Mouse (Mus musculus) testis, postnatal 10 days (tissue): ENCODE measurements around the gene Irgm2.

Experiments used
- DNase-seq: peaks from one replicate; pipeline ENCODE4 v3.0.0; 2021; ENCODE audit warnings: low spot score

Gene Irgm2

DNA sequence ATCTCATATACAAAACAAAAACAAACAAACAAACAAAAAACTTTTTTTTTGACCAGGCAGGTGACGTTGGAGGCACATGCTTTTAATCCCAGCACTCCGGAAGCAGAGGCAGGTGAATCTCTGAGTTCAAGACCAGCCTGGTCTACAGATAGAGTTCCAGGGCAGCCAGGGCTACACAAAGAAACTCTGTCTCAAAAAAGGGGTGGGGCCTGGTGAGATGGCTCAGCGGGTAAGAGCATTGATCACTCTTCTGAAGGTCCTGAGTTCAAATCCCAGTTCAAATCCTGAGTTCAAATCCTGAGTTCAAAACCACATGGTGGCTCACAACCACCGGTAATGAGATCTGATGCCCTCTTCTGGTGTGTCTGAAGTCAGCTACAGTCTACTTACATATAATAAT, 62.4 kb downstream of the Irgm2 start:
- no peak for DNase-seq

DNA sequence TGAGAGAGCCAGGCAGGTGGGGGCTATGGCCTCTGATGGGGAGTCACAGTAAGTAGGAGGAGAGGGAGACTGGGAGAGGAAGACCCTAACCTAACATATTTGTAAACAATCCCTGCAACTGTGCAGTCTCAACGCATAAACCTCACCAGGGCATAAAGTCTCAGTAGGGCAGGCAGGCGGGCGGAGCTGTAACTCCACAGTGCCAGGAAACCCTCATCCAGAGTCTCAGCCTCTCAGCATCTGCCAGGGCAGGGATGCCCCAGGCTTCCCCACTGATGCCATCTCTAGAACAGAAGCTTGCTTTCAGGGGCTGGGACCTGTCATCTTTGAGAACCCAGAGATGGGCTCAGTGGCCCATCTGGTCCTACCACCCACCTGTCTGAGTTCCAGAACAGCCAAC, 62.9 kb downstream of the Irgm2 start:
- DNase-seq = no peak

DNA sequence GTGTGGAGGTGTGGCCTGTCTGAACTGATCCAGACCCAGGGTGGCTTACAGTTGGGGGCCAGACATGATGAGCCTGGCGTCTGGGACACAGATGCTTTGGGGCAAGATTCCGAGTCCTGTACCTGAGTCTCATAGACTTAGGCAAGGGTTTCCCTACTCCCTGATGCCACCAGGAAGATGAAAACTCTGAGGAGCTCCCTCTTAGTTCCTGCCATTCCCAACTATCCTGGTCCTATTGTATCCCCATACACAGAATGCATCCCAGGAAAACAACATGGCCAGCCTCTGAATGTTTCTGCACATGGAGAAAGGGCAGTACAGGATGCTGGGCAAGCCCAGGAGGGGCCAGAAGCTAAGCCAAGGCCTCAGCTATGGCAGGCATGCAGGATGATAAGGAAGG, 64.1 kb downstream of the Irgm2 start:
- no peak for DNase-seq

DNA sequence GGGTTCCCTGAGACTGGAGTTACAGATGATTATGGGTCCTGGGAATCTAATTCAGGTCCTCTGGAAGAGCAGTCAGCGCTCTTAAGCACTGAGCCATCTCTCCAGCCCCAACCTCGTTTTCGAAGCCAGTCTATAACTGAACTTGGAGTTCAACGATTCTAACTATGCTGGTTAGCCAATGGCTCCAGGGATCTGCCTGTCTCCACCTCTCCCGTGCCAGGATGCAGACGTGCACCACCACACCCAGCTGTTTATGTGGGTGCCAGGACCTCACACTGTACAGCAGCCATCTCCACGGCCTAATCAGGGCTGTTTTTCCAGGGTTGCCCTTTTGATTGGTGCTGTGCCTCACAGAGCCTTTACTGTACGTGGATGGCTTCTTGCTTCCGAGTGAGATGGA, 65.1 kb downstream of the Irgm2 start:
- no peak for DNase-seq

DNA sequence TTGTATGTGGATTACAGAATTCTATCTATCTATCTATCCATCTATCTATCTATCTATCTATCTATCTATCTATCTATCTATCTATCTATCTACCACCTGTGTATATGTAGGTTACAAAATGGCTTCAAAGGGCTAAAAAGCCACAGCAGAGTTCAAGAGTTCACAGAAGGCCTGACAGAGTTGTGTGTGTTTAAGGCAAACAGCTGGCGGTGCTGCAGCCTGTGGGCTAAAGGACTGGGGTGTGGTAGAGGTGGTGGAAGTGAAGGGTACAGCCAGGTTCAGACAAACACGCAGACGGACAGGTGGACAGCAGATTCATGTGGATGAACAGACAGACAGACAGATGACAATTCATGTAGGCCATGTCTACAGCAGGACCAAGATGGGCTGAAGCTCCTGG, 68.9 kb downstream of the Irgm2 start:
- no peak for DNase-seq
